Mouse (Mus musculus): ENCODE data around the gene Sgms1. TPM values are rescaled to one million over a fixed set of nuclear protein-coding genes. Genes with fewer than 3 reads are reported as not detected.

The Sgms1 gene
- polyA plus RNA-seq, 1 experiment = 15.8 TPM

DNA sequence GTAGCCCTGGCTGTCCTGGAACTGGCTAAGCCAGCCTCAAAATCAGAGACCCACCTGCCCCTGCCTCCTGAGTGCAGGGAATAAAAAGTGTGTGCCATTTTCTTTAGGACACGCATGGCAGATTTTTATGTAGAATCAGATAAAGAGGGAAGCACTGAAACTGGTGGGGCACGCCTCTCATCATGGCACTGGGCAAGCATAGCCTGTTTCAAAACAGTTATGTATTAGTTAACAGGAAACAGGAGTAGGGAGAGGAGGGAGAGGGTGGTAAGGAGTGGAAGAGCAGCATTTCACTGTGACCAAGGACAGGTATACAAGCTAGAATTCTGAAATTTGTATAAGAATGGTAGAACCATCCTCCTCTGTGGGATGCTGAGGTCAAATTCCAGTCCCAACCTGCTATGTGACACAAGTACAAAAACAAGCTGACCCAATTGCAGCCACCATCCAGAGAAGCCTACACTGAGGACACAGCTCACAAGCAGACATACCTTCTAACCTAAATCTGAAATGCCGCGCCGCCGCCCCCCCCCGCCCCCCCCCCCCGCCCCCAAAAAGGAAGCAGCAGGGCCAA, 149.0 kb downstream of the Sgms1 start:
- Histone ChIP-seq H3K27me3 (ENCODE audit: control insufficient read depth, insufficient read depth, low read length) (no peaks in the 10 kb centered on the region), H3K27ac (ENCODE audit: insufficient read depth, low read length) (0 out of 2 replicates have a peak overlapping the region, but pooled peaks have one; percentile 37), H3K36me3 (ENCODE audit: control insufficient read depth, insufficient read depth, low read length) (no peaks in the 10 kb centered on the region), H3K4me3 (ENCODE audit: extremely low read depth, insufficient read depth, insufficient read length) (no peak overlapping the region), H3K4me1 (ENCODE audit: control insufficient read depth, insufficient read depth, insufficient read length) (peaks cover 34% of the 10 kb centered on the region)
- 28% methylated on average over 8 of the region's 8 CpGs for WGBS
- DNase-seq (ENCODE audit: low read depth in 1 of 2, low spot score in 2 of 2) = no peak
- TF ChIP-seq POLR2A (IDR thresholded peaks at IDR 0.05; ENCODE audit: low read depth, low read length) (no peak), CTCF (IDR thresholded peaks at IDR 0.05; ENCODE audit: extremely low read depth, insufficient read depth, insufficient read length, insufficient replicate concordance) (no peak)

DNA sequence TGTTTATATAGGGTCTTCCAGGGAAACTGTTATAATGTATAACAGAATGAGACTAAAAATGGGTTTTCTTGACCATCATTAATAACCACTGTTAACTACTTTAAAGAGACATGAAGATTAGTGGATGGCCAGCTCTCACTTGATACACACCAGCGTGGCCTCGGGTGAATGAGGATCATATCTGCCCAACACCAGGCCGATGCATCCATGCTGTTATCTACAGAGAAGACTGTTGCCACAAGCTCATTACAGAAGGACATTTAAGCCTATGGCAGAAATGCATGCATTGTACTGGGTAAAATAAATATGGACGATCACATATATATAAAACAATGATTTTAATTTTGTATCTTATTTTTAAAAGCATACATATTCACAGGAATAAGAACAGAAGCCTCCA, 149.6 kb downstream of the Sgms1 start:
- DNase-seq (ENCODE audit: low read depth in 1 of 2, low spot score in 2 of 2) = no peak
- Histone ChIP-seq H3K27ac (ENCODE audit: insufficient read depth, low read length) (peak overlapping the region; percentile 22; the same call in 1 of the 2 replicates), H3K4me1 (ENCODE audit: control insufficient read depth, insufficient read depth, insufficient read length) (peaks cover 33% of the 10 kb centered on the region), H3K36me3 (ENCODE audit: control insufficient read depth, insufficient read depth, low read length) (no peaks in the 10 kb centered on the region), H3K27me3 (ENCODE audit: control insufficient read depth, insufficient read depth, low read length) (no peaks in the 10 kb centered on the region), H3K4me3 (ENCODE audit: extremely low read depth, insufficient read depth, insufficient read length) (no peak overlapping the region)
- WGBS = 79% methylated on average over 4 of the region's 4 CpGs
- TF ChIP-seq POLR2A (IDR thresholded peaks at IDR 0.05; ENCODE audit: low read depth, low read length) (no peak), CTCF (IDR thresholded peaks at IDR 0.05; ENCODE audit: extremely low read depth, insufficient read depth, insufficient read length, insufficient replicate concordance) (no peak)

DNA sequence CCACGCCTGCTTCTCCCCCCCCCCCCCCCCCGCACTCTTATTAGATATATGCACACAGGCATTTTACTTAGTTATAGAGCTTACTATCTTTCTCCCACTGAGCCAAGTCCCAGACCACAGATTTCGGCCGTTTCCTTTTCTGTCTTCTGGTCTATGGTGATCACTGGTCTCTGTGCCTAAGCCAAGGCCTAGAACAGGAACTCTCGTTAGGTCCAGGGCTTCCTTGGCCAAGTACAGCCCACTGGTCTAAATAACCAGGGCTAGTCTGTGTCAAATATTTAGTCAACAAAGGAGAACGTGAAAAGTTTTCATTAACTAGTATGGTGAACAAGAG, 150.1 kb downstream of the Sgms1 start:
- Histone ChIP-seq H3K4me1 (ENCODE audit: control insufficient read depth, insufficient read depth, insufficient read length) (peaks cover 35% of the 10 kb centered on the region), H3K36me3 (ENCODE audit: control insufficient read depth, insufficient read depth, low read length) (no peaks in the 10 kb centered on the region), H3K27ac (ENCODE audit: insufficient read depth, low read length) (peak overlapping the region; percentile 78; the same call in 1 of the 2 replicates), H3K27me3 (ENCODE audit: control insufficient read depth, insufficient read depth, low read length) (no peaks in the 10 kb centered on the region), H3K4me3 (ENCODE audit: extremely low read depth, insufficient read depth, insufficient read length) (no peak overlapping the region)
- TF ChIP-seq CTCF (IDR thresholded peaks at IDR 0.05; ENCODE audit: extremely low read depth, insufficient read depth, insufficient read length, insufficient replicate concordance) = no peak
- no peak for TF ChIP-seq POLR2A (IDR thresholded peaks at IDR 0.05; ENCODE audit: low read depth, low read length)
- no peak for DNase-seq (ENCODE audit: low read depth in 1 of 2, low spot score in 2 of 2)
- 43% methylated on average over 6 of the region's 6 CpGs for WGBS

DNA sequence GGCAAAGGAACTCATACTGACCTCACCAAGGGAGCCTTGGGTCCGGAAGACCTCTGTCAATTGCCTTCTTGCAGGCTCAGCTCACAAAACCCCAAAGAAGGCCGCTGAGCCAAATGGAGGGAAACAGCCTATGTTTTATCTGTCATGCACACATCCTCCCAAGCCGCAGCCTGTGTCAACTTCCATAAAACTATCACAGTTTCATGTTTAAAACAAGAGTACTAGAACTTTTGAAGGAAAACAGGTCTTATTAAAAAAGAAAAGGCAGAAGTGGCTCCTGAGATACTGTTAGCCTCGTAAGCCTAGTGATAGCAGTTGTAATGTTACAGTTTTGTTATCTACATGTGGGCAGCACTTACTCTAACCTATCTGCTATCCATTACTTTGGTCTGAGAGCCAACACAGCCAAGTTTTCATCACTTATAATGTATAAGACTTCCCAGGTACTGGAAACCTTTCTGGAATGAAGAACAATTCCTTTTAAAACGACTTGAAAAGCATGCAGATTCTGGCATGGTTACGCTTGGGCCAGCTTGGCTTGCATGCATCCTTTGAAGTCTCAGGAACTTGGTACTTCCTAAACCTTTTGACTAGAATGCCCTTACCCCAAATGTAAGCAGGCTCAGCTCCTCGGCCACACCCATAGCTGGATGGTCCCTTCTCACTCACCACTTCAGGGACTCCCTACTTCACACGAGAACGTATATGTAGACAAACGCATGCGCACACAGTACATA, 150.6 kb downstream of the Sgms1 start:
- DNase-seq (ENCODE audit: low read depth in 1 of 2, low spot score in 2 of 2) = peak in 1 of 2 experiments; percentile 36
- peak overlapping the region; percentile 48 for H3K4me3 ChIP-seq (ENCODE audit: extremely low read depth, insufficient read depth, insufficient read length)
- peaks cover 37% of the 10 kb centered on the region for H3K4me1 ChIP-seq (ENCODE audit: control insufficient read depth, insufficient read depth, insufficient read length)
- WGBS = 27% methylated on average over 11 of the region's 11 CpGs
- no peaks in the 10 kb centered on the region for H3K36me3 ChIP-seq (ENCODE audit: control insufficient read depth, insufficient read depth, low read length)
- peak overlapping the region; percentile 78 for H3K27ac ChIP-seq (ENCODE audit: insufficient read depth, low read length)
- H3K27me3 ChIP-seq (ENCODE audit: control insufficient read depth, insufficient read depth, low read length) = no peaks in the 10 kb centered on the region
- TF ChIP-seq CTCF (IDR thresholded peaks at IDR 0.05; ENCODE audit: extremely low read depth, insufficient read depth, insufficient read length, insufficient replicate concordance) (no peak), POLR2A (IDR thresholded peaks at IDR 0.05; ENCODE audit: low read depth, low read length) (no peak)

DNA sequence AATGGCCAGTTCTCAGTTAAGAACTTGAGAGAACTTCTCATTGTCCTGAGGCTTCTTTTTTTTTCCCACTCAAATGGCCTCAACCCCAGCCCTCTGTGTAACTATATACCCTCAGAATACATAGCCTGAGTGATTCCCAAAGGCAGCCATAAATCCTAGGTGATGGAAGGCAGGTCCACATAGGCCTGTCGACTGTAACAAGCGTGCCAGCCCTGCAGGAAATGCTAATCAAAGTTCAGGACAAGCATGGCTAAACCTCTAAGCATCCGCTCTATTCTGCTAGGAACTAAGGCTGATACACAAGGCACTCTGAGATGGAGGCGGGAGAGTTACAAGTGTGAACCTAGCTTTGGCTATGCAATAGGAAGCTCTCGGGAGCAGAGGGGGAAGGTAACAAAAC, 151.8 kb downstream of the Sgms1 start:
- H3K36me3 ChIP-seq (ENCODE audit: control insufficient read depth, insufficient read depth, low read length) = no peaks in the 10 kb centered on the region
- no peak for TF ChIP-seq POLR2A (IDR thresholded peaks at IDR 0.05; ENCODE audit: low read depth, low read length)
- no peak for TF ChIP-seq CTCF (IDR thresholded peaks at IDR 0.05; ENCODE audit: extremely low read depth, insufficient read depth, insufficient read length, insufficient replicate concordance)
- no peaks in the 10 kb centered on the region for H3K27me3 ChIP-seq (ENCODE audit: control insufficient read depth, insufficient read depth, low read length)
- H3K4me1 ChIP-seq (ENCODE audit: control insufficient read depth, insufficient read depth, insufficient read length) = peaks cover 43% of the 10 kb centered on the region
- peak overlapping the region; percentile 48 for H3K4me3 ChIP-seq (ENCODE audit: extremely low read depth, insufficient read depth, insufficient read length)
- DNase-seq (ENCODE audit: low read depth in 1 of 2, low spot score in 2 of 2) = peak in 1 of 2 experiments; percentile 38
- H3K27ac ChIP-seq (ENCODE audit: insufficient read depth, low read length) = peak overlapping the region; percentile 78
- 32% methylated on average over 5 of the region's 5 CpGs for WGBS

DNA sequence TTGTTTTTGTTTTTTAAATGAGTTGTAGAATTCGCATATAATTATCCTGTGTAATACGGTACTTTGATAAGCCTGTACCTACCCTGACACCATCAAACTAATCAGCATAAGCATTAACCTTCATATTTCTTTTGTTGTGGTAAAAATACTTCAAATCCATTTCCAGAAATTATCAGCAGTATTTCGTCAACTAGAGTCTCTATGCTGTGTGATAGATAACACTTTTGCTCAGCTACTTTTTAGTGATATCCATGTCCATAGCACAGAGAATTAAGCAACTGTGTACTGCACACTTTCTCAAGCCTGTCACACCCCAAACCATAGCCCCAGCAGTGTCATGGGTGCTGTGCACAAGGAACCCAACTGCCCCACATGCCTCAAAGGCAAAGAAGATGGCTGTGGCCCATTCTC, 152.3 kb downstream of the Sgms1 start:
- 76% methylated on average over 3 of the region's 3 CpGs for WGBS
- H3K4me3 ChIP-seq (ENCODE audit: extremely low read depth, insufficient read depth, insufficient read length) = no peak overlapping the region; the same call in 1 of the 2 replicates
- no peak for TF ChIP-seq CTCF (IDR thresholded peaks at IDR 0.05; ENCODE audit: extremely low read depth, insufficient read depth, insufficient read length, insufficient replicate concordance)
- no peak for TF ChIP-seq POLR2A (IDR thresholded peaks at IDR 0.05; ENCODE audit: low read depth, low read length)
- H3K36me3 ChIP-seq (ENCODE audit: control insufficient read depth, insufficient read depth, low read length) = no peaks in the 10 kb centered on the region
- H3K27me3 ChIP-seq (ENCODE audit: control insufficient read depth, insufficient read depth, low read length) = no peaks in the 10 kb centered on the region
- no peak for DNase-seq (ENCODE audit: low read depth in 1 of 2, low spot score in 2 of 2)
- peak overlapping the region; percentile 78 for H3K27ac ChIP-seq (ENCODE audit: insufficient read depth, low read length)
- H3K4me1 ChIP-seq (ENCODE audit: control insufficient read depth, insufficient read depth, insufficient read length) = peaks cover 42% of the 10 kb centered on the region
